19 mouse cellular contexts compared by ENCODE assay signal in genomic region chr1:74501106-74501505, GRCm38 (mm10). TPM values are rescaled to one million over a fixed set of nuclear protein-coding genes. Genes with fewer than 3 reads are reported as not detected.
"Had no signal": no experiment of that assay in that cellular context is flagged by ENCODE, and none has a peak within 500 bp of the region (broad histone marks: within the 10 kb centered on the region; RNA-seq: fewer than 3 reads in every experiment).

No protein-coding gene starts in this region.

- H3K9ac ChIP-seq: liver, embryonic 13.5 days; neural tube, embryonic 12.5 days; neural tube, embryonic 15.5 days; stomach, embryonic 15.5 days had no signal

- DNase-seq: kidney, adult 18-20 months; kidney, postnatal 14 days; layer of hippocampus, adult 9-11 months; liver, embryonic 13.5 days; lung, adult 2 months; lung, postnatal 14 days; lung, postnatal 4 days; midbrain, embryonic 14.5 days; right cerebral cortex, adult 18-20 months; right cerebral cortex, postnatal 14 days; right cerebral cortex, postnatal 4 days; thymus, postnatal 25 days had no signal

- H3K27me3 ChIP-seq: liver, embryonic 13.5 days; neural tube, embryonic 12.5 days; neural tube, embryonic 15.5 days; stomach, embryonic 15.5 days had no signal

- H3K36me3 ChIP-seq: neural tube, embryonic 12.5 days had no signal

- H3K9me3 ChIP-seq: liver, embryonic 13.5 days; neural tube, embryonic 12.5 days; neural tube, embryonic 15.5 days; stomach, embryonic 15.5 days had no signal

- H3K4me2 ChIP-seq: liver, embryonic 13.5 days; midbrain, embryonic 11.5 days; neural tube, embryonic 12.5 days; neural tube, embryonic 15.5 days; stomach, embryonic 15.5 days had no signal

- H3K27ac ChIP-seq: layer of hippocampus, adult 2 months; liver, embryonic 13.5 days; neural tube, embryonic 12.5 days; neural tube, embryonic 15.5 days; stomach, embryonic 15.5 days had no signal

- H3K4me3 ChIP-seq: layer of hippocampus, adult 2 months; liver, embryonic 13.5 days; neural tube, embryonic 12.5 days; neural tube, embryonic 15.5 days; stomach, embryonic 15.5 days had no signal

RNA-seq across cellular contexts. Expression of gene Plcd4, which starts 41.6 kb away (rescaled TPM):
- total RNA-seq: liver, adult 2 months; megakaryocyte progenitor cell, adult 5-6 weeks had no signal
- polyA plus RNA-seq: liver, adult 2 months had no signal
